Mouse (Mus musculus) mature B cell (primary cell): Measurements from ENCODE around the gene Insm1.

Source experiments
- in situ Hi-C: fragments of 300-500 bp; cut with MboI; formaldehyde crosslinking; loops from 2 replicates; pipeline ENCODE4 v1.14.3; 2019

The Insm1 gene

GRCm38 (mm10) chr2:146262966-146263365 is 41.2 kb downstream of the Insm1 start:
- in situ Hi-C loops: no loop called here

- in situ Hi-C loops: no loop called here
These were observed 43.3 kb downstream of the Insm1 start for GRCm38 (mm10) chr2:146265045-146265444.

GRCm38 (mm10) chr2:146266539-146266938 is 44.8 kb downstream of the Insm1 start:
- in situ Hi-C loops: no loop called here
